Mouse (Mus musculus) megakaryocyte, embryonic 14.5 days (primary cell): Measurements from ENCODE around the gene Gm9732.
"Not testable (repeated sequence)": the region's sequence is repeated elsewhere in the genome, so short reads cannot be mapped to it uniquely, and the experiment has no call there.

Experiments used
- FLI1 ChIP-seq: IDR thresholded peaks from 2 replicates; pipeline ENCODE4 v1.6.1; 2012; ENCODE audit warnings: low read length, inconsistent platforms, mixed read lengths
- GATA1 ChIP-seq: IDR thresholded peaks from 3 replicates; pipeline ENCODE4 v1.6.1; 2012; ENCODE audit warnings: mixed read lengths, low read length, inconsistent platforms, borderline replicate concordance

GRCm38 (mm10) chr14:43278146-43278545 lies 3.3 kb downstream of the Gm9732 start:
- TF ChIP-seq GATA1, FLI1: not testable (repeated sequence)
